9 mouse cellular contexts compared by ENCODE assay signal in the genomic region with DNA sequence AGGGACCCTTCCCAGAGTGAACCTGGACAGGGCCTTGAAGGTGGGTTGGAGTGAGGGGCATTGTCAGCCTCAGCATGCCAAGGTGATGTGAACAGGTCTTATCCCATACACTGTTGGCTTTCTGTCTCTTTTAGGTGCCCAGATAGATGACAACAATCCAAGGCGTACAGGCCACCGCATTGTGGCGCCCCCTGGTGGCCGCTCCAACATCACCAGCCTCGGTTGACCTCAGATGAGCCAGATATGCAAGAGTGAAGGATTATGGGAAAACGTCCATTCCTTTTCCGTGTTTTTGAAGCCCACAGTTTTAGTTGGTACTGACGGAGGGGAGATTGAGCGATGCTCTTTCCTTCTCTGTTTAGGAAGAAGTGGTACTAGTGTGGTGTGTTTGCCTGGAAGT. TPM values are rescaled to one million over a fixed set of nuclear protein-coding genes. Genes with fewer than 3 reads are reported as not detected.
DNase-seq lines count a peak whose midpoint lies in the region; ATAC-seq and TF ChIP-seq lines count a peak whose summit lies in the region.
"Had no signal": no experiment of that assay in that cellular context is flagged by ENCODE, and none has a peak within 500 bp of the region (broad histone marks: within the 10 kb centered on the region; RNA-seq: fewer than 3 reads in every experiment).

No protein-coding gene starts in this region.

- TF ChIP-seq EP300 in liver, embryonic 14.5 days (IDR thresholded peaks at IDR 0.05; ENCODE audit: low read depth), result no peak

- H3K4me3 ChIP-seq in liver, embryonic 14.5 days (ENCODE audit: insufficient read depth in 1 of 2, low read depth in 2 of 2, low read length in 2 of 2), result no peak overlapping the region
- H3K4me3 ChIP-seq in liver, embryonic 11.5 days (ENCODE audit: low read depth, low read length), result no peak overlapping the region
- no peak overlapping the region for H3K4me3 ChIP-seq in olfactory bulb, adult 2 months (ENCODE audit: insufficient read depth, low read depth, low read length)
- no peak overlapping the region for H3K4me3 ChIP-seq in forebrain, embryonic 13.5 days
- H3K4me3 ChIP-seq: liver, embryonic 15.5 days had no signal

- H3K36me3 ChIP-seq in liver, embryonic 14.5 days (replicated peaks; ENCODE audit: control insufficient read depth, insufficient read depth, low read depth), result no peaks in the 10 kb centered on the region
- H3K36me3 ChIP-seq in liver, embryonic 11.5 days (ENCODE audit: control insufficient read depth, insufficient read depth, low read length), result no peaks in the 10 kb centered on the region
- peaks cover 64% of the 10 kb centered on the region for H3K36me3 ChIP-seq in forebrain, embryonic 13.5 days (ENCODE audit: poor library complexity, severe bottlenecking)
- H3K36me3 ChIP-seq: liver, embryonic 15.5 days had no signal

- DNase-seq in CD4-positive, CD25-positive, alpha-beta regulatory T cell, adult 2 months (ENCODE audit: low read depth, low spot score), result peak; percentile 38
- no peak for DNase-seq in liver, embryonic 14.5 days (ENCODE audit: low read depth in 3 of 3, low spot score in 3 of 3)
- DNase-seq in liver, embryonic 11.5 days (ENCODE audit: low spot score), result no peak
- peak; percentile 7 for DNase-seq in c-Kit-positive CD71-positive TER-119-positive erythroid progenitor cells, embryonic 14.5 days (ENCODE audit: low spot score)
- DNase-seq in spleen, adult 18-20 months, result no peak

- peak; percentile 85 for TF ChIP-seq CTCF in liver, embryonic 14.5 days (IDR thresholded peaks at IDR 0.05; ENCODE audit: low read depth)
- peak; percentile 73 for TF ChIP-seq CTCF in olfactory bulb, adult 2 months (IDR thresholded peaks at IDR 0.05; ENCODE audit: insufficient read depth, low read depth, low read length)

- no peak overlapping the region for H3K4me2 ChIP-seq in liver, embryonic 14.5 days (ENCODE audit: low read depth)
- H3K4me2 ChIP-seq in liver, embryonic 11.5 days, result no peak overlapping the region
- H3K4me2 ChIP-seq in forebrain, embryonic 13.5 days, result no peak overlapping the region
- H3K4me2 ChIP-seq: liver, embryonic 15.5 days had no signal

- 46% methylated on average over 9 of the region's 9 CpGs for WGBS in liver, embryonic 14.5 days (ENCODE audit: insufficient replicate concordance)
- WGBS in liver, embryonic 11.5 days, result 56% methylated on average over 9 of the region's 9 CpGs
- 62% methylated on average over 9 of the region's 9 CpGs for WGBS in olfactory bulb, adult 2 months
- WGBS in forebrain, embryonic 13.5 days, result 68% methylated on average over 9 of the region's 9 CpGs

- no peaks in the 10 kb centered on the region for H3K9me3 ChIP-seq in liver, embryonic 14.5 days (ENCODE audit: control insufficient read depth, low read length)
- H3K9me3 ChIP-seq in liver, embryonic 11.5 days (ENCODE audit: control insufficient read depth, low read length), result no peaks in the 10 kb centered on the region
- no peaks in the 10 kb centered on the region for H3K9me3 ChIP-seq in forebrain, embryonic 13.5 days (replicated peaks)
- H3K9me3 ChIP-seq: liver, embryonic 15.5 days had no signal

- TF ChIP-seq POLR2A in olfactory bulb, adult 2 months (IDR thresholded peaks at IDR 0.05; ENCODE audit: insufficient read depth, low read depth, low read length), result no peak

- H3K27me3 ChIP-seq in liver, embryonic 14.5 days (ENCODE audit: control insufficient read depth, insufficient read depth, low read length), result no peaks in the 10 kb centered on the region
- H3K27me3 ChIP-seq in liver, embryonic 11.5 days (replicated peaks; ENCODE audit: control insufficient read depth, insufficient read depth, low read length), result no peaks in the 10 kb centered on the region
- no peaks in the 10 kb centered on the region for H3K27me3 ChIP-seq in forebrain, embryonic 13.5 days
- H3K27me3 ChIP-seq: liver, embryonic 15.5 days had no signal

- no peaks in the 10 kb centered on the region for H3K4me1 ChIP-seq in liver, embryonic 14.5 days (replicated peaks; ENCODE audit: control insufficient read depth in 2 of 2, insufficient read depth in 2 of 2, low read length in 1 of 2)
- H3K4me1 ChIP-seq in liver, embryonic 11.5 days (replicated peaks; ENCODE audit: control insufficient read depth, insufficient read depth, low read length), result no peaks in the 10 kb centered on the region
- H3K4me1 ChIP-seq in olfactory bulb, adult 2 months (ENCODE audit: control insufficient read depth, insufficient read depth, low read length), result peaks cover 4% of the 10 kb centered on the region; the same call in 1 of the 2 replicates
- H3K4me1 ChIP-seq in forebrain, embryonic 13.5 days, result no peaks in the 10 kb centered on the region
- H3K4me1 ChIP-seq: liver, embryonic 15.5 days had no signal

- H3K9ac ChIP-seq in liver, embryonic 14.5 days (replicated peaks), result no peak overlapping the region
- no peak overlapping the region for H3K9ac ChIP-seq in liver, embryonic 11.5 days (ENCODE audit: low read depth, low read length)
- H3K9ac ChIP-seq in forebrain, embryonic 13.5 days, result no peak overlapping the region
- H3K9ac ChIP-seq: liver, embryonic 15.5 days had no signal

- no peak overlapping the region for H3K27ac ChIP-seq in liver, embryonic 14.5 days
- no peak overlapping the region for H3K27ac ChIP-seq in liver, embryonic 11.5 days (ENCODE audit: low read depth, low read length)
- no peak overlapping the region for H3K27ac ChIP-seq in olfactory bulb, adult 2 months (ENCODE audit: insufficient read depth, low read depth, low read length)
- H3K27ac ChIP-seq in forebrain, embryonic 13.5 days, result no peak overlapping the region
- H3K27ac ChIP-seq: liver, embryonic 15.5 days had no signal

- no peak for ATAC-seq in CD4-positive, CD25-positive, alpha-beta regulatory T cell, adult 4 months
- no peak for ATAC-seq in liver, embryonic 14.5 days (ENCODE audit: insufficient read depth)
- no peak for ATAC-seq in liver, embryonic 11.5 days (replicated peaks; ENCODE audit: low FRiP score)
- ATAC-seq in forebrain, embryonic 13.5 days, result no peak

RNA-seq across cellular contexts. Expression of a gene that starts 45.7 kb away (rescaled TPM):
- polyA plus RNA-seq in CD4-positive, CD25-positive, alpha-beta regulatory T cell, adult 4 months (2017; shearing (Covaris generic)), result not detected
- 1.6 and 2.2 TPM in 2 replicates for polyA plus RNA-seq in liver, embryonic 14.5 days (2012; rRNA removed)
- 0.91 and 1.2 TPM in 2 replicates for polyA plus RNA-seq in liver, embryonic 14.5 days (2014; fragmentation: Nextera tagmentation; extraction: Ambion mirVana)
- polyA plus RNA-seq in liver, embryonic 11.5 days (2014; fragmentation: Nextera tagmentation; extraction: Ambion mirVana), result 7.9 and 8.8 TPM in 2 replicates
- not detected in 2 replicates for polyA plus RNA-seq in olfactory bulb, adult 2 months (2012; ENCODE audit: insufficient read depth, insufficient read length, low replicate concordance, missing spikeins)
- polyA plus RNA-seq in forebrain, embryonic 13.5 days (2015; fragmentation: Nextera tagmentation; extraction: Ambion mirVana), result 10.4 and 13.1 TPM in 2 replicates

RNA-seq across cellular contexts. Expression of a gene that starts 47.3 kb away (rescaled TPM):
- polyA plus RNA-seq in CD4-positive, CD25-positive, alpha-beta regulatory T cell, adult 4 months (2017; shearing (Covaris generic)), result not detected
- polyA plus RNA-seq in liver, embryonic 14.5 days (2012; rRNA removed), result 2.2 TPM in 2 replicates
- 0.93 and 1.3 TPM in 2 replicates for polyA plus RNA-seq in liver, embryonic 14.5 days (2014; fragmentation: Nextera tagmentation; extraction: Ambion mirVana)
- 10.3 and 10.7 TPM in 2 replicates for polyA plus RNA-seq in liver, embryonic 11.5 days (2014; fragmentation: Nextera tagmentation; extraction: Ambion mirVana)
- polyA plus RNA-seq in olfactory bulb, adult 2 months (2012; ENCODE audit: insufficient read depth, insufficient read length, low replicate concordance, missing spikeins), result not detected in 2 replicates
- polyA plus RNA-seq in forebrain, embryonic 13.5 days (2015; fragmentation: Nextera tagmentation; extraction: Ambion mirVana), result 7.5 and 8.3 TPM in 2 replicates

RNA-seq across cellular contexts. Expression of a gene that starts 49.2 kb away (rescaled TPM):
- 10 to 100 TPM; 10.1 to 13.9 TPM for polyA plus RNA-seq in CD4-positive, CD25-positive, alpha-beta regulatory T cell, adult 4 months (2017; shearing (Covaris generic))
- polyA plus RNA-seq in liver, embryonic 14.5 days (2012; rRNA removed), result 0.49 and 1.3 TPM in 2 replicates
- polyA plus RNA-seq in liver, embryonic 14.5 days (2014; fragmentation: Nextera tagmentation; extraction: Ambion mirVana), result 0.18 and 0.34 TPM in 2 replicates
- 9.4 and 11.8 TPM in 2 replicates for polyA plus RNA-seq in liver, embryonic 11.5 days (2014; fragmentation: Nextera tagmentation; extraction: Ambion mirVana)
- 2,655 TPM in 1 of 2 replicates, not detected in the other for polyA plus RNA-seq in olfactory bulb, adult 2 months (2012; ENCODE audit: insufficient read depth, insufficient read length, low replicate concordance, missing spikeins)
- polyA plus RNA-seq in forebrain, embryonic 13.5 days (2015; fragmentation: Nextera tagmentation; extraction: Ambion mirVana), result 474 and 511 TPM in 2 replicates

Comparison
In these comparisons a context has a peak if more than half of its experiments do, and no peak if none do; other contexts are left out.
1. DNase-seq: peak in CD4-positive, CD25-positive, alpha-beta regulatory T cell, adult 2 months (single experiment) and c-Kit-positive CD71-positive TER-119-positive erythroid progenitor cells, embryonic 14.5 days (single experiment); none in liver, embryonic 14.5 days (0 of 3), liver, embryonic 11.5 days (single experiment) and spleen, adult 18-20 months (0 of 2).